Mouse (Mus musculus): ENCODE results near the gene Gm26897. TPM values are rescaled to one million over a fixed set of nuclear protein-coding genes. Genes with fewer than 3 reads are reported as not detected.

Gm26897 gene
- polyA plus RNA-seq, 1 experiment: not detected

DNA sequence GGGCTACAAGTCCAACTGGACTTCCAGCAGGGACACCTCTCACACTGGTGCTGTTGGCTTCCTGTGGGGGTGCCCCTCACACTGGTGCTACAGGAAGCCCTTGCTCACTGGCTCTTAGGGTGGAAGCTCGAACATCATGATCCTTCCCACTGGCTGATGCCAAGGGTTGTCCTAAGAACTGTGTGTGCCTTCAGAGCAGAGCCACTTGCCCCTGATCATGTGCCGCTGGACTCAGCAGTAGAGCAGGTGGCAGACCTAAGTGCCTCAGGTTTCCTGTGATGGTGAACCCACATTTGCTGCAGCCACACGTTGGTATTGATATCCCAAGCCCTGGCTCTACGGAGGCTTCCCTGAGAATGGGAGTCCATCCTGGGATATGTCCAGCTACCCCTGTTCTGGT, 33.0 kb downstream of the Gm26897 start:
- TF ChIP-seq CTCF (IDR thresholded peaks at IDR 0.05; ENCODE audit: low read depth, low read length) (no peak), POLR2A (IDR thresholded peaks at IDR 0.05; ENCODE audit: borderline replicate concordance, low read depth, low read length) (no peak)
- Histone ChIP-seq H3K4me3 (ENCODE audit: insufficient read depth, low read length) (no peak overlapping the region), H3K4me1 (ENCODE audit: control insufficient read depth, insufficient read depth, low read length) (no peaks in the 10 kb centered on the region), H3K27ac (ENCODE audit: insufficient read depth, low read depth, low read length) (no peak overlapping the region)

DNA sequence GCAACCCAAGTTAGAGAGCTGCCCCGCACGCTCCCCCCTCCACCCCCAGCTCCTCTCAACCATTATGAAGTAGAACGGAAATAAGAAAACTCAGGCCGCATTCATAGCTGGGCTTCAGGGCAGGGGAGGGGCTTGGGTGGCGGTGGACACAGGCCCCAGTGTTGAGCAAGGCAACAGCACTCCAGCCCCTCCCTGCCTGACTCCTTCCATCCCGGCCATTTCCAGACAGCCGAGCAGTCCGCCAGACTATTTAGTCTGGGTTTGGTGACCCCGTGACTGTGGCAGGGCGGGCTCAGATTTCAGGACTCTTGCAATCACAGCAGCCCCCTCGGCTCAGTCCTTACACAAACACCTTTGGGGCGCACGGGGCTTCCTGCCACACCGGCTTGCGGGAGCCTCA, 36.5 kb downstream of the Gm26897 start:
- no peaks in the 10 kb centered on the region for H3K4me1 ChIP-seq (ENCODE audit: control insufficient read depth, insufficient read depth, low read length)
- no peak overlapping the region for H3K4me3 ChIP-seq (ENCODE audit: insufficient read depth, low read length)
- no peak overlapping the region for H3K27ac ChIP-seq (ENCODE audit: insufficient read depth, low read depth, low read length)
- TF ChIP-seq POLR2A (IDR thresholded peaks at IDR 0.05; ENCODE audit: borderline replicate concordance, low read depth, low read length): no peak
- no peak for TF ChIP-seq CTCF (IDR thresholded peaks at IDR 0.05; ENCODE audit: low read depth, low read length)

DNA sequence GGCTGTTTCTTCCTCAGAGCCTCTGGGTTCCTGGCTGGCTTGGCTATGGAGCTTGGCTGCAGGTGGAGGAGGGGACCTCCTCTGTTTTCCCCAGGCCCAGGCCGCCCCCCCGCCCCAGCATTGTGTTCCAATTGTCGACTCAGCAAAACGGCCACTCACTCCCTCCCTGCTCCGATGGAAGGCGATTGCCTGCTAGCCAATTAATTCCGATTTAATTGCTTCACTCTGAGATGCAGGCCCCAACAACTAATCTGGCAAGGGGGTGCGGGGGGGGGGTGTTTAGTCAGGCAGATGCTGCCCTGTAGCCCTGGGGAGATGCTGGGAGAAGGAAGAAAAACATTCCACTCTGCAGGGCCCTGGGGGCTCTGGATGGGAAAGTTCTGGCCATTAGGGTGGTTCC, 38.4 kb downstream of the Gm26897 start:
- H3K4me1 ChIP-seq (ENCODE audit: control insufficient read depth, insufficient read depth, low read length): no peaks in the 10 kb centered on the region
- H3K27ac ChIP-seq (ENCODE audit: insufficient read depth, low read depth, low read length): no peak overlapping the region
- H3K4me3 ChIP-seq (ENCODE audit: insufficient read depth, low read length): no peak overlapping the region
- TF ChIP-seq CTCF (IDR thresholded peaks at IDR 0.05; ENCODE audit: low read depth, low read length): no peak
- TF ChIP-seq POLR2A (IDR thresholded peaks at IDR 0.05; ENCODE audit: borderline replicate concordance, low read depth, low read length): no peak

DNA sequence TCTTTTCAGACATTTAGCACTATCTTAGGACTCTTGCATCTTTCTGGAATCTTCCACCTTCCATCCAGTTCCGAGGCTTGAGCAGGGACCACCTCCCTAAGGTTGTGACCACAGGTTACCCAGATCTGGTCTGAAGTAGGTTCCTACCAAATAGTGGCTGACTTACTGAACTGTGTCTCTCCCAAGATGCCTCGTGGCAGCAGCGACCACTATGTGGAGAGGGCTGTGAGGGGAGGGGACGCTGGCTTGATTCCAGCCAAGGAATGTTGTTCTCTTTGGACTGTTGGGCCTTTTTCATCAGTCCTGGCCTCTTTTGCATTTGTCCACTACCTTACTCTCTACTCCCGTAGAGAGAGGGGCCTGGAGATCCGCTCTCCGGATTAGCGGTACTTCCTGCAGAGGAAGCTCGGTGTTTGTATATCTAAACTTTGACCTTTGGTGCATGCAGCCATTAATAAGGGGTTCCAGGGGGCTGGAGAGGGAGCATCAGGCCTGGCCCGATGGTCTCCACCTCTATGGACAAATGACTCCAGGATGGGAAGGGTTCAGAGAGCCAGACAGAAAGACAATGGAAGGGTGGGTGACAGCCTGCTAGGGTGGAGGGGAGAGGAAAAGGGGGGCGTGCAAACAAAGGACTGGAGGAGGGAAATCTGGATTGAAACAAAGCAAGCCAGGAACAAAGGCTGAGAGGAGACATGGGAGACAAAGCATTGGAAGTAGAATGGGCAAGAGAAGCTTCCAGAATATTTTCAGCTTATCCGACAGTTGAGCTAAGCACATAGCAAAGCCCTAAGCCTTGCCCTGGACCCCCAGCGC, 39.1 kb downstream of the Gm26897 start:
- TF ChIP-seq POLR2A (IDR thresholded peaks at IDR 0.05; ENCODE audit: borderline replicate concordance, low read depth, low read length): no peak
- Histone ChIP-seq H3K27ac (ENCODE audit: insufficient read depth, low read depth, low read length) (no peak overlapping the region), H3K4me3 (ENCODE audit: insufficient read depth, low read length) (no peak overlapping the region), H3K4me1 (ENCODE audit: control insufficient read depth, insufficient read depth, low read length) (no peaks in the 10 kb centered on the region)

DNA sequence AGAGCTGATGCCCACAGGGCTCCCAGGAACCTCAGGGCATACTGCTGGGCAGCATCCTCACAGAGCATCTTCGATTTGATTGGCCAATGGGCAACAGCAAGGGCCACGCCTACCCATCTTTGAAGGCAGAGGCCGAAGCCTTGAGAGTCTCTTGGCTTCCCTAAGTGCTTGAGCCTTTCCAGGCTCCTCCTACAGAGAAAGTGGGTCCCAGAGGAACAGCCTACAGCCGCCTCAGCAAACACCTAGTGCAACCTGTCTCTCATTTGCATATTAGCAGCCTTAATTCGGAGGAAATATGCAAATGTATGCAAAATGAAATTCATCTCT, 39.6 kb downstream of the Gm26897 start:
- H3K27ac ChIP-seq (ENCODE audit: insufficient read depth, low read depth, low read length): no peak overlapping the region
- TF ChIP-seq CTCF (IDR thresholded peaks at IDR 0.05; ENCODE audit: low read depth, low read length) (no peak), POLR2A (IDR thresholded peaks at IDR 0.05; ENCODE audit: borderline replicate concordance, low read depth, low read length) (no peak)
- no peaks in the 10 kb centered on the region for H3K4me1 ChIP-seq (ENCODE audit: control insufficient read depth, insufficient read depth, low read length)
- H3K4me3 ChIP-seq (ENCODE audit: insufficient read depth, low read length): no peak overlapping the region

DNA sequence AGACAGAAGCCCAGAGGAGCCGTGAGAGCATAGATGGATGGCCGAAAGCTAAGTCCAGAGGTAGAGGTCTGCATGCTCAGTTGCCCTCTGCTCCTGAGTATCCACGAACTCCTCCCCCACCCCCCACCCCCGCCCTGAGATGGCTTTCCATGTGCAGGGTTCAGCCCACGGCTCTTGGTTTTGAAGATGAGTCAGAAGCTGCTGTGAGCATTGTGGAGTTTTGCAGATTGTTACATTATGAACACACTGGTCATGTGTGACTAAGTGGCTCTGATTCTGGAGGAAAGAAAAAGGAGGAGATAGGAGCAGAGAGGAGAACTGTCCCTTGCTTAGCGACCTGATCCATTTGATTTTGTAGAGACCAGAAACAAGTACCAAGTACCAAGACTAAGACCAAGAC, 42.5 kb downstream of the Gm26897 start:
- Histone ChIP-seq H3K4me3 (ENCODE audit: insufficient read depth, low read length) (no peak overlapping the region), H3K4me1 (ENCODE audit: control insufficient read depth, insufficient read depth, low read length) (no peaks in the 10 kb centered on the region), H3K27ac (ENCODE audit: insufficient read depth, low read depth, low read length) (no peak overlapping the region)
- no peak for TF ChIP-seq POLR2A (IDR thresholded peaks at IDR 0.05; ENCODE audit: borderline replicate concordance, low read depth, low read length)
- TF ChIP-seq CTCF (IDR thresholded peaks at IDR 0.05; ENCODE audit: low read depth, low read length): no peak

DNA sequence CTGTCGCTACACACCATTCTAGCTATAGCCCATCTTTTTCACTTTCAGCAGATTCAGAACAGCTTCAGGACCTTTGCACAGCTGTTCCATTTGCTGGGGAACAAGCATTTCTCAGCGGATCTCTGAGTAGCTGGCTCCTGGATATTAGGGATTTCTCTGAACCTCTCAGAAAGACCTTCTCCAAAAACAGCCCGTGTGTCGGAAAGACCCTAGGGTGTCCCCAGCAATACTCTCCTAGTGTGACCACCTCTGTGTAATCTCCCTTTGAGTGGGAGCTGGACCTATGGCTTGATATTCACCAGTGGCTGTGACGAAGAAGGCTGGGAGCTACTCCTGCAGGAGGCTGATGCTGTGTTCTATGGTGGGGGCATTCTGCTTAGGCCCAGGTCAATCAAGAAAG, 44.4 kb downstream of the Gm26897 start:
- Histone ChIP-seq H3K27ac (ENCODE audit: insufficient read depth, low read depth, low read length) (no peak overlapping the region), H3K4me1 (ENCODE audit: control insufficient read depth, insufficient read depth, low read length) (no peaks in the 10 kb centered on the region)
- TF ChIP-seq POLR2A (IDR thresholded peaks at IDR 0.05; ENCODE audit: borderline replicate concordance, low read depth, low read length) (no peak), CTCF (IDR thresholded peaks at IDR 0.05; ENCODE audit: low read depth, low read length) (no peak)

DNA sequence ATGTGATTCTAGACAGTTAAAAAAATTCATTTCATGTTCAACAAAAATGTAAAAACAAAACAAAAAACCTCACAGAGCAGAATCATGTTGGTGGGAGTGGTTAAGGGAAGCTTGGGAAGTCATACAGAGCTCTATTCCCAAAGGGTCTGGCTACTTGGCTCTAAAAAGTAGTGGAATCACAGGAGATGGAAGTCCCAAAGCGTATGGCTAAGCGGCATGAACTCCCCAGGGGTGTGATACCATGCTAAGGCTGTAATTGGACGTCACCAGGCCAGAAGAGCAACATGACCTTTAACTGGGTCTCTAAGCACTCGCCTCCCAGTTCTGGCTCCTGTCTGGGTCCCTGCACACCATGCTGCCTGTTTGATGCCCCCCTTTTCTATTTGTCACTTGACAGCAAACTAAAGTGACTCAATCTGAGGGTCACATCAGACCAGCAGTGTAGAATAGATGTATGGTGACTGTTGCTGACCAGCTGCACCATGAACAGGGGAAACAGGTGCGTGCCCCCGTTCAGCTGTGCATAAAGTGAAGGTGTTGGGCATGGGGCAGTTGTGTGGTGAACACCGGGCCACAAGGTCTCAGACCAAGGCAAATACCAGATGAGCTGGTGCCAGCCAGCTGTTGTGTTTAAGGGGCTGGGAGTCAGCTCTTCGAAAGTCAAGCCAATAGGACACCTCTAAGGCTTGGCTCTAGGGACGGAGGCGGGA, 46.2 kb downstream of the Gm26897 start:
- TF ChIP-seq CTCF (IDR thresholded peaks at IDR 0.05; ENCODE audit: low read depth, low read length) (no peak), POLR2A (IDR thresholded peaks at IDR 0.05; ENCODE audit: borderline replicate concordance, low read depth, low read length) (no peak)
- no peak overlapping the region for H3K4me3 ChIP-seq (ENCODE audit: insufficient read depth, low read length)
- H3K27ac ChIP-seq (ENCODE audit: insufficient read depth, low read depth, low read length): no peak overlapping the region
- H3K4me1 ChIP-seq (ENCODE audit: control insufficient read depth, insufficient read depth, low read length): no peaks in the 10 kb centered on the region

More for the DNA sequence above, 44.4 kb downstream of the Gm26897 start:
- H3K4me3 ChIP-seq (ENCODE audit: insufficient read depth, low read length): no peak overlapping the region
